Mouse (Mus musculus) limb, embryonic 14.5 days (tissue): ENCODE results near the gene Slco3a1. TPM values are rescaled to one million over a fixed set of nuclear protein-coding genes. Genes with fewer than 3 reads are reported as not detected.

Experiments used
- ATAC-seq: fragments of 200-750 bp; cut with Nextera tagmentation; 2 replicates; pipeline ENCODE4 v1.8.0; 2017; ENCODE audit warnings: low read depth, moderate number of reproducible peaks, moderate TSS enrichment; ENCODE audit not compliant: low FRiP score
- DNase-seq: peaks from one replicate; pipeline ENCODE4 v3.0.0-alpha.2; 2015; ENCODE audit warnings: low spot score
- H3K27ac ChIP-seq: fragments of 300-500 bp; sonication (generic); replicated peaks from 2 replicates; pipeline ENCODE4 v1.5.1; 2014; ENCODE audit warnings: low read depth, mild to moderate bottlenecking, low read length, moderate library complexity, mixed read lengths
- H3K27me3 ChIP-seq: fragments of 300-500 bp; sonication (generic); 2 replicates; pipeline ENCODE4 v1.6.1; 2014; ENCODE audit warnings: low read length, mixed read lengths; ENCODE audit not compliant: control insufficient read depth, insufficient read depth
- H3K36me3 ChIP-seq: fragments of 300-500 bp; sonication (generic); 2 replicates; pipeline ENCODE4 v1.6.1; 2014; ENCODE audit warnings: mild to moderate bottlenecking, low read length, moderate library complexity, mixed read lengths; ENCODE audit not compliant: control insufficient read depth, insufficient read depth
- H3K4me1 ChIP-seq: fragments of 300-500 bp; sonication (generic); 2 replicates; pipeline ENCODE4 v1.6.1; 2014; ENCODE audit warnings: antibody characterized with exemption, low read length, mixed read lengths; ENCODE audit not compliant: control insufficient read depth, insufficient read depth
- H3K4me2 ChIP-seq: fragments of 300-500 bp; sonication (generic); replicated peaks from 2 replicates; pipeline ENCODE4 v1.6.1; 2014; ENCODE audit warnings: low read depth, mild to moderate bottlenecking, low read length, moderate library complexity; ENCODE audit not compliant: severe bottlenecking
- H3K4me3 ChIP-seq: fragments of 300-500 bp; sonication (generic); replicated peaks from 2 replicates; pipeline ENCODE4 v1.5.1; 2014; ENCODE audit warnings: low read length
- H3K9ac ChIP-seq: fragments of 300-500 bp; sonication (generic); 2 replicates; pipeline ENCODE4 v1.6.1; 2014; ENCODE audit warnings: mild to moderate bottlenecking, low read depth, low read length, moderate library complexity; ENCODE audit not compliant: severe bottlenecking
- H3K9me3 ChIP-seq: fragments of 300-500 bp; sonication (generic); 2 replicates; pipeline ENCODE4 v1.6.1; 2016; ENCODE audit warnings: low read length; ENCODE audit not compliant: control insufficient read depth
- POLR2A ChIP-seq: fragments of 200-500 bp; IDR thresholded peaks from 2 replicates; pipeline ENCODE4 v1.8.0; 2012; ENCODE audit warnings: inconsistent platforms, mild to moderate bottlenecking, moderate library complexity, borderline replicate concordance; ENCODE audit not compliant: insufficient read depth, insufficient read length; ENCODE audit errors: extremely low read depth
- WGBS: fragments of 180-500 bp; shearing (Covaris S2); extraction: QIAGEN DNeasy Blood & Tissue Kit; methylation state at CpG from one replicate; pipeline ENCODE4 v1.1.7; 2014; 5-methylcytosine and 5-hydroxymethylcytosine counted together
- polyA plus RNA-seq, 2 experiments: library from polyadenylated mRNA; depleted of rRNA in 1 of 2; stranded (reverse) in 1 of 2; unstranded in 1 of 2; fragments of >200 nt; fragmentation: Nextera tagmentation in 1 of 2; extraction: Ambion mirVana in 1 of 2; gene quantifications; 2 replicates each; pipeline versions ENCODE4 v1.2.1 to v1.2.3; 2012 to 2014

The Slco3a1 gene
- polyA plus RNA-seq, 2 experiments, result 11.8 to 12.2 TPM

- 89% methylated on average over 6 of the region's 6 CpGs for WGBS
- ATAC-seq, result no peak
- TF ChIP-seq POLR2A, result no peak
These were observed 154.9 kb downstream of the Slco3a1 start for GRCm38 (mm10) chr7:74399729-74400128.

GRCm38 (mm10) chr7:74399154-74399553 is 155.4 kb downstream of the Slco3a1 start:
- H3K9me3 ChIP-seq, result no peaks in the 10 kb centered on the region
- H3K27me3 ChIP-seq, result no peaks in the 10 kb centered on the region
- ATAC-seq (no peak), DNase-seq (no peak)
- H3K4me2 ChIP-seq, result no peak overlapping the region
- no peak for TF ChIP-seq POLR2A
- no peak overlapping the region for H3K4me3 ChIP-seq
- WGBS, result 90% methylated on average over 4 of the region's 4 CpGs
- no peaks in the 10 kb centered on the region for H3K36me3 ChIP-seq
- H3K4me1 ChIP-seq, result peaks cover 5% of the 10 kb centered on the region; the same call in 1 of the 2 replicates
- no peak overlapping the region for H3K27ac ChIP-seq
- H3K9ac ChIP-seq, result no peak overlapping the region

More at GRCm38 (mm10) chr7:74399729-74400128, 154.9 kb downstream of the Slco3a1 start:
- Histone ChIP-seq H3K4me1 (peaks cover 5% of the 10 kb centered on the region; the same call in 1 of the 2 replicates), H3K4me2 (no peak overlapping the region), H3K27me3 (no peaks in the 10 kb centered on the region), H3K36me3 (no peaks in the 10 kb centered on the region), H3K9ac (no peak overlapping the region), H3K9me3 (no peaks in the 10 kb centered on the region), H3K4me3 (no peak overlapping the region), H3K27ac (no peak overlapping the region)
- DNase-seq, result no peak

DNA sequence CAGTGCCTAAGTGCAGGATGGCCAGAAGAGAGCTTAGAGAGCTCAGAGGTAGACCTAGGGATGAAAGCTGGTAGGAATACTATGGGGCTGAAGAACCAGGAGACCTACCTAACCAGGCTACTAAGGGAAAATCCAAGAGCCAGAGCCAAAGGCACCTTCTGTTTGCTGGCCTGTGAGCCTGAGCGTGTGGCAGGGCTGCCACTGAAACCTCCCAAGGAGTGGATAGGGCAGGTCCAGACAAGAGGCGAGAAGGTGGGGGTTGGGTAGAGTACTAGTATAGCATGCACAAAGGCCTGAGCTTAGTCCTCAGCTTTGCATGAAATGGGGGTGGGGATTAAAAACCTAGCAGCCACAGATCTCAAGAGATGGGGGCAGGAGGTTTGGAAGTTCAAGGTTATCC is 156.3 kb downstream of the Slco3a1 start:
- no peak overlapping the region for H3K4me2 ChIP-seq
- 60% methylated on average over 2 of the region's 2 CpGs for WGBS
- no peak overlapping the region for H3K27ac ChIP-seq
- H3K9ac ChIP-seq, result no peak overlapping the region
- H3K36me3 ChIP-seq, result no peaks in the 10 kb centered on the region
- H3K4me1 ChIP-seq, result peaks cover 5% of the 10 kb centered on the region; the same call in 1 of the 2 replicates
- TF ChIP-seq POLR2A, result no peak
- no peaks in the 10 kb centered on the region for H3K9me3 ChIP-seq
- H3K27me3 ChIP-seq, result no peaks in the 10 kb centered on the region
- ATAC-seq (no peak), DNase-seq (no peak)
- H3K4me3 ChIP-seq, result no peak overlapping the region

- Histone ChIP-seq H3K9me3 (no peaks in the 10 kb centered on the region), H3K36me3 (no peaks in the 10 kb centered on the region), H3K27ac (no peak overlapping the region), H3K9ac (no peak overlapping the region), H3K27me3 (no peaks in the 10 kb centered on the region), H3K4me1 (0 out of 2 replicates have a peak, but pooled peaks cover under 1% of the 10 kb centered on the region), H3K4me2 (no peak overlapping the region), H3K4me3 (no peak overlapping the region)
- TF ChIP-seq POLR2A, result no peak
- WGBS, result 15% methylated on average over 5 of the region's 5 CpGs
- DNase-seq (no peak), ATAC-seq (peak; percentile 80)
These were observed 163.1 kb downstream of the Slco3a1 start for GRCm38 (mm10) chr7:74391451-74391873.

GRCm38 (mm10) chr7:74389570-74389969 is 165.0 kb downstream of the Slco3a1 start:
- TF ChIP-seq POLR2A, result no peak
- no peak for ATAC-seq
- 67% methylated on average over 2 of the region's 2 CpGs for WGBS
- Histone ChIP-seq H3K27ac (no peak overlapping the region), H3K27me3 (no peaks in the 10 kb centered on the region), H3K36me3 (no peaks in the 10 kb centered on the region), H3K4me1 (0 out of 2 replicates have a peak, but pooled peaks cover 5% of the 10 kb centered on the region), H3K4me2 (no peak overlapping the region), H3K4me3 (no peak overlapping the region), H3K9ac (no peak overlapping the region), H3K9me3 (no peaks in the 10 kb centered on the region)
- DNase-seq, result no peak
